Comparison of ENCODE assay signal across 18 mouse cellular contexts in the genomic region with DNA sequence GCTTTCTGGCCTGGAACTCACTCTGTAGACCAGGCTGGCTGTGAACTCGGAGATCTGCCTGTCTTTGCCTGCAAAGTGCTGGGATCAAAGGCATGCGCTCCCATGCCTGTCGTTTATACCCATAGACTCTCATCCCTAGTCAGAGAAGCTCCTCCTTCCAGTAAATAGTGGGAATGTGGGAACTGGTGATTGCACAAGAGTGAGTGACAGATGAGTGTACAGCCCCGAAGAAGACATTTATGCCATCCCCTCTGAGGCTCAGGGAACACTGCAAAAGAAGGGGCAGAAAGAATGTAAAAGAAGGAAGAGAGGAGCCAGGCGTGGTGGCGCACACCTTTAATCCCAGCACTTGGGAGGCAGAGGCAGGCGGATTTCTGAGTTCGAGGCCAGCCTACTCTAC. TPM values are rescaled to one million over a fixed set of nuclear protein-coding genes. Genes with fewer than 3 reads are reported as not detected.
"Had no signal": no experiment of that assay in that cellular context is flagged by ENCODE, and none has a peak within 500 bp of the region (broad histone marks: within the 10 kb centered on the region; RNA-seq: fewer than 3 reads in every experiment).

No protein-coding gene starts in this region.

- H3K36me3 ChIP-seq: lung, embryonic 15.5 days; midbrain, embryonic 13.5 days; midbrain, embryonic 15.5 days; neural tube, embryonic 12.5 days; stomach, embryonic 15.5 days had no signal

- DNase-seq: lung, adult 2 months; lung, postnatal 14 days; lung, postnatal 36 days; right cerebral cortex, postnatal 14 days; thymus, adult 2 months; thymus, postnatal 25 days; thymus, postnatal 4 days had no signal

- H3K27ac ChIP-seq: lung, embryonic 15.5 days; macrophage; midbrain, embryonic 13.5 days; midbrain, embryonic 15.5 days; neural tube, embryonic 12.5 days; stomach, embryonic 15.5 days; stomach, postnatal 0 days had no signal

- H3K4me3 ChIP-seq: lung, embryonic 15.5 days; megakaryocyte, embryonic 14.5 days; midbrain, embryonic 13.5 days; midbrain, embryonic 15.5 days; neural tube, embryonic 12.5 days; stomach, embryonic 15.5 days had no signal

- ATAC-seq: midbrain, embryonic 13.5 days; midbrain, embryonic 15.5 days had no signal

- H3K27me3 ChIP-seq: lung, embryonic 15.5 days; megakaryocyte, embryonic 14.5 days; midbrain, embryonic 13.5 days; midbrain, embryonic 15.5 days; neural tube, embryonic 12.5 days; stomach, embryonic 15.5 days had no signal

- H3K4me1 ChIP-seq: lung, embryonic 15.5 days; megakaryocyte, embryonic 14.5 days; stomach, embryonic 15.5 days had no signal

- H3K4me2 ChIP-seq: lung, embryonic 15.5 days; midbrain, embryonic 11.5 days; midbrain, embryonic 13.5 days; midbrain, embryonic 15.5 days; neural tube, embryonic 12.5 days; stomach, embryonic 15.5 days had no signal

- H3K9ac ChIP-seq: lung, embryonic 15.5 days; midbrain, embryonic 13.5 days; midbrain, embryonic 15.5 days; neural tube, embryonic 12.5 days; stomach, embryonic 15.5 days had no signal

- H3K9me3 ChIP-seq: lung, embryonic 15.5 days; midbrain, embryonic 13.5 days; midbrain, embryonic 15.5 days; neural tube, embryonic 12.5 days; stomach, embryonic 15.5 days had no signal

RNA-seq across cellular contexts. Expression of a gene that starts 53.6 kb away (rescaled TPM):
- total RNA-seq: monocyte, adult 5-6 weeks; neutrophil, adult 5-6 weeks had no signal
- polyA plus RNA-seq: macrophage had no signal
